Mouse (Mus musculus) c-Kit-positive CD71-positive TER-119-negative erythroid progenitor cells, embryonic 14.5 days (primary cell): ENCODE measurements around the gene Akap13.
A peak's percentile ranks its signal among the peaks of the same experiment; 100 is the strongest.

Experiments used
- DNase-seq: peaks from one replicate; pipeline ENCODE4 v3.0.0-alpha.2; 2013; ENCODE audit warnings: low read depth

Akap13 gene

GRCm38 (mm10) chr7:75668396-75668795 lies 213.1 kb downstream of the Akap13 start:
- DNase-seq: no peak

DNA sequence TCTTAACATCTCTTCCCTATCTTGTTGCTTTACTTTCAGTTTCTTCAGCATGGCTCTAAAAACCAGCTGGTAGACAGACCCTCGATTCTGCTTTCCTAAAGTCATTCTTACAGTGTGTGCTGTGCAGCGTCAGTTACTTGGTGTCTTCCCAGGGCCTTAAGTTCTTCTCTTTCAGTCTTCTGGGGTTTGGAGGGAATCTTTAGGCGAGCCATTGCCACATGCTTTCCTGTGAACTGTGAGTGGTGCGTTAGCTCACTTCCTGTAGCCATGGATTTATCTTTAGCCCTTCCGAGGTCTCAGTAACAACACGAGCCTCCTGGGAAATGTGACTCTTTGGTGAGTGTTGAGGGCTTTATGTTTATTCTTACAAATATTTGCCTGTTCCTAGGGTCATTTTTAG lies 214.1 kb downstream of the Akap13 start:
- no peak for DNase-seq

GRCm38 (mm10) chr7:75679631-75680030 lies 224.3 kb downstream of the Akap13 start:
- no peak for DNase-seq

DNA sequence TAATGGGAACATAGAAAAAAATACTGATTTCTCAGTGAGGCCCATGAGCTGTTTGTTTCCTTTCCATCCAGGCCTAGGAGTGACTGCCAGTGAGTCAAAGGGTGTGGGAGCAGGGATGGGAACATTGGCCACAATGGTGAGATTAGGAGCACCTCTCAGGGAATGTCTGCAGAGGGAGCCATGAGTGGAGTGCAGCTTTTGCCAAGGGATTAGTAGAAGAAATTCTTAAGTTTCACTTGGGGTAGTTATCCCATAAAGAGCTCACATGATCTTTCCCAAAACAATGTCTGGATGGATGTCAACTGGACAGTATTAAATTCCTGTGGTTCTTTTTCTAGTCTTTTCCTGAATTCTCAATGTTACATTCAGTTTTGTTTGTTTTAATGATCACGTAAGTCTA lies 227.6 kb downstream of the Akap13 start:
- no peak for DNase-seq

DNA sequence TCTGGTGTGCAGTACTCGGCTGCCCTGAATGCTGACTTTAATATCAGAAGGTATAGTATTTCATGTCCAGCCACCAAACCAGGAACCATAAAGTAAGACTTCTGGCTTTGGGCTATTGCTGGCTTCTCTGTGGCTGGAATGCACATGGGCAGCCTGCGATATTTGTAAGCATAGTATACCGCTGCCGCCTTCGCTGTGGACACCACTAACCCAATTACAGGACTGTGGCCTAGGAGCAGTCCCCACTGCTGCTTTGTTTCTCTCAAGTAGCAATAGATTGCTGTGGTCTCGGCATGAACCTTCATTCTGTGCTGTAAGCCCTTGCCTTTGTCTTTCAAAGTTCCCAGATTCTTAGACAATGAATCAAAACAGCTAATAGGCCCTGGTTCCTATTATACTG lies 228.1 kb downstream of the Akap13 start:
- no peak for DNase-seq

- DNase-seq: no peak
Observed at GRCm38 (mm10) chr7:75684976-75685375, 229.6 kb downstream of the Akap13 start.

DNA sequence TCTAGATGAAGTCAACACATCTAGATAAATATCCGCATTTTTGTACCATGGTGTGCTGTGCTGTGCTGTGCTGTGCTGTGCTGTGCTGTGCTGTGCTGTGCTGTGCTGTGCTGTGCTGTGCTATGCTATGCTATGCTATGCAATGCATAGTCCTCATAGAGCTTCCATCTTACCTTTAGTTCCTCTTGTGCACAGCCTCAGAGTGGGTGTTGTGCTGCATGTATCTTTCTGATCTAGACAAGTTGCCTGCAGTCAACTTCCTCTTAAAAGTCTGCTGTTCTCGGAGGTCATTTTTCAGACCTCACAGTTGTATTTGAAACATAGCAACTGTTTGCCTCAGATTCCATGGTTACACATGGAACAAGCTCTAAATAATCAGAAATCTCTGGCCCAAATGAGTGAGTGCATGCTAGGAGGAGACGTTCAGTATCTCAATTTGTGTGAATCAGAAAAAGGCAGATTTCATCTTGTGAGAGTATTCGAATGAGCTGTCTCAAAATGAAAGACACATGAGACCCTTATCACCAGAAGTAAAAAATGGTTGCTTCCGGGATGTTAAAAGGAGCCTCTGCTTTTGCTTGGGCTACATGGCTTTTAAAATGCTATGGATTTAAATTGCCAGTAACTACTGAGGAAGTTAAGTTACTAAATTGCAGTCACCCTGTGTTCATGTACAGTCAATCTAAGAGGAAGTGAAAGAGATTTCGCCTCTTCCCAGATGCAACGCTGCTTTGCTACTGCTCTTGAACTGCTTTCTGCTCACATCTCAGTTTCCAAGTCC lies 230.9 kb downstream of the Akap13 start:
- DNase-seq: no peak

GRCm38 (mm10) chr7:75686827-75687164 lies 231.5 kb downstream of the Akap13 start:
- no peak for DNase-seq

DNA sequence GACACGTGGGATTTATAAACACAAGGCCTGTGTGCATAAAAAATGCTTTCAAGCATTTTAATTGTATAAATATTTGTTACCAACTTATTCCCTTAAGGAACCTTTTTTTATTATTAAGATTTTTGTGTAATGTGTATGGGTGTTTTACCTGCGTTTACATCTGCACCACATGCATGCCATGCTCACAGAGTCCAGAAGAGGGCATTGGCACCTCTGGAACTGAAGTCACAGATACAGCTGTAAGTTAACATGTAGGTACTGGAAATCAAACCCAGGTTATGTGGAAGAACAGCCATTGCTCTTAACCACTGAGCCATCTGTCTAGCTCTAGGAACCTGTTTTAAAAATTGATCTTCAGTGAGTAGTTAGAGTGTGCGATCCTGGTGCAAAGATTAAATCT lies 232.8 kb downstream of the Akap13 start:
- DNase-seq: no peak

DNA sequence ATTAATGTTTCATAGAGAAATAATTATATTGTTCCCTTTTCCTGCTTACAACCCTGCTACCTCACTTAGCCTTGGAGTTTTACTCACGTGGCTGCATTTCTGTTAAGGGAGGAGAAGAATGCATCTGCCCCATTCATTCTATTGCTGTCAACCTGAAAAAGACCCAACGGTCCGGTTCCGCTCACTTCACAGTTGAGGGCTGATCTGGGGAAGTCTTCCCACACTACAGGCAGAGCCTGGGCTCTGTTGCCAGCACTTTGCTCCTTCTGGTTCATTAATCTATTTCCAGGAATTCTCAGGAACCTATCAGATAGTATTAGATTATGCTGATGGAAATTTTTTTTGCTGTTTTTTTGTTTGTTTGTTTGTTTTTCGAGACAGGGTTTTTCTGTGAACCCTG lies 239.4 kb downstream of the Akap13 start:
- DNase-seq: no peak

DNA sequence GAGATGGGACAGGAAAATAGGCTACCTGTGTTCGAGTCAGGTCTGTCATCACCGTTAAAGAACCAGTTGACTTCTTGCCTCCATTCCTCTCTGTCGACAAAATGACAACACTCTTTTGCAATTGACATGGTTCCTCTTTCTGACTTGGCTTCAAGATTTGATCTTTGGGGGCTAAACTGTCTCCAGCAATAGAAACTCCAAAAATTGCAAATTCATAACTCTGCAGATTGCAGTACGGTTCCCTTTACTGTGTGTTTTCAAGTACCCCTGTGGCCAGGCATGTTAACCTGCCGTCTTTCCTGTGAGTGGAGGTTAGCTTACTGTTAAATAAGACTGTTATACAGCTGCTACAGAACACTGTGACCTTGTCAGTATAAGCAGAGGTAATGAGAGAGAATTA lies 244.5 kb downstream of the Akap13 start:
- DNase-seq: no peak

GRCm38 (mm10) chr7:75700771-75701345 lies 245.5 kb downstream of the Akap13 start:
- DNase-seq: no peak

DNA sequence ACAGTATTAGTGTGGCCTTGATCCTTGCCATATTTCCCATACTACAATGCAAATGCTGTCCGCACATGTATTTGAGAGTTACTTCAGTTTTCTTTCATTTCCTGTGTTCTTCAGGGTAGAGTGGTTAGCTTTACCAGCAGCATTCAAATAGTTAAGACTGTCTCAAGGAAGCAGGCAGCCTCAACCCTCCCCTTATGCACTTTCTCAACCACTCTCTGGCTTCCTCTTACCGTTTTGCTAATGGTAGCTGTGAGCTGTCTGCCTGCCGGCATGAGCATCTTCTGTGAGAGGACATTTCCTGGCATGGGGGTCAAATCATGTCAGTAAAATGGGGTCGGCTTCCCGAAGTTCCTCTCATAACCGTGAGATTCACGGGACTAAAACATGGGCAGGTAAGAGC lies 246.4 kb downstream of the Akap13 start:
- no peak for DNase-seq

DNA sequence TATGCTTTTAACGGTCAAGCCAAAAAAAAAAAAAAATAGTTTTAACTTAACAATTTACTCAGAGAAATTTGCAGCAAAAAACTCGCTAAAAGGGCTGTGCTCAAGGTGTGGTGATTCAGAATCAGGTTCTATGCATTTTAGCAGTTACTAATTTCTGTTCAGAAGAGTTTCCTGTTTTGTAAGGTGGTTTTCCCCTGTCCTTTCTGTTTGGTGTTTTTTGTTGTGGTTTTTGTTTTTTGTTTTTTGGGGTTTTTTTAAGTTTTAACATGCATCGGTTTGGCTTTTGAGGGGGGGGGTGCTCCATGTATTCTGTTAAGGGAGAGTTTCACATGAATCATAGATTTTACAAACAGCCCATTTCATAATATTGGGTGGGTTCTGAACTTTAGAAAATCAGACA lies 247.0 kb downstream of the Akap13 start:
- no peak for DNase-seq

GRCm38 (mm10) chr7:75702966-75703645 lies 247.8 kb downstream of the Akap13 start:
- DNase-seq: no peak

DNA sequence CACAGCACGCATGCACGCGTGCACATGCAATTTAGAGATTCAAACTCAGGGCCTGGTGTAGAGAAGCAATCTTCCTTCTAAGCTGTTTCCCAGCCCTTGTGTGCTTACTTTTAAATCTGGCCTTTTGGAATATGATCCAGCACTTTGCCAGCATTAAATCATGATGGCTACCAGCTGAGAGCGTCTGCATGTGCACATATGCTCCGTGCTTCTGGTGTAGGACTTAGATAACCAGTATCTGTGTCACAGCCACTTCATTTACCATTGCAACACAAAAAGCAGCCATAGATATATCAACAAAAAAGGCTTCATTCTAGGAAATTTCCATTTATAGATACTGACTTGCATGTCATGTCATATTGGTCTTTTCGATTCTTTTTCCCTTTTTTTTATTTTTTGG lies 249.5 kb downstream of the Akap13 start:
- DNase-seq: no peak

DNA sequence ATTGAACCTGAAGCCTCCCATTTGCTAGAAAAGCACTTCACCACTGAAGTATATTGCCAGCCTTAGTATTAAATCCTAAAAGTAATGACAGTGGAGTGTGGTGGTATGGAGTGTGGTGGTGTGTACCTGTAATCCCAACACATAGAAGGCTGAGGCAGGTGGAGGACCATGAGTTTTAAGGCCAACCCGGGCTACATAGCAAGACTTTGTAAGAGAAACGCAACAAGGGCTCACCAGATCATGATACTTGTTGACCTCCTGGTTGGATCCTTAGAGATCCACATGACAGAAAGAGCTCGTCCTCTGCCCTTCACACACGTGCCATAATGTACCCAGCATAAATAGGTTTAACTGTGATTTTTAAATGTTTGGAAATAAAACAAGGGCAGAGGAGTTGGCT lies 254.6 kb downstream of the Akap13 start:
- no peak for DNase-seq

GRCm38 (mm10) chr7:75710920-75711319 lies 255.6 kb downstream of the Akap13 start:
- DNase-seq: no peak

- DNase-seq: no peak
Observed at GRCm38 (mm10) chr7:75711436-75711835, 256.1 kb downstream of the Akap13 start.

GRCm38 (mm10) chr7:75712808-75713207 lies 257.5 kb downstream of the Akap13 start:
- peak; percentile 40 for DNase-seq

GRCm38 (mm10) chr7:75713959-75714358 lies 258.6 kb downstream of the Akap13 start:
- DNase-seq: no peak

- DNase-seq: no peak
Observed at GRCm38 (mm10) chr7:75715026-75715425, 259.7 kb downstream of the Akap13 start.

DNA sequence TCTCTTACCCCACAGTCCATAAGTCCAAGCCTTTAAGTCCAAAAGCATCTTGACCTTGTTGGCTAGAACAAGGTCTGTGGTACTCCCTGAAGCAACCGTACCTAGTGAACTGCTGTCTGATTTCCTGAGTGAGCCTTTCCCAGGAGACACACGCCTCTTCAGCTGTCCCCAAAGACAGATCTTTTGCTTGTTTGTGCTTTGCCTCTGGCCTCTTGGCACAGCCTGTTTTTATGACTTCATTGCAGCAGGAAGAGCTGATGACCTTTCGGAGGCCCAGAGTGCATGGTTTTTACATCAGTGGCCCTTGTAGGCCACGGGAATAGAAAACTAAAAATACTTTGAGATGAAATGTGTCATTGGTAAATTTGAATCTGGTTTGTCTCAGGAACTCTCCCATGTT lies 260.6 kb downstream of the Akap13 start:
- DNase-seq: no peak

- DNase-seq: no peak
Observed at GRCm38 (mm10) chr7:75717349-75717748, 262.0 kb downstream of the Akap13 start.
